Mouse (Mus musculus) myocyte (in vitro differentiated cells): ENCODE data around the gene Adam12.

Source experiments
- CEBPB ChIP-seq: IDR thresholded peaks from 2 replicates; pipeline ENCODE4 v1.6.1; 2011; ENCODE audit warnings: mild to moderate bottlenecking, moderate library complexity; ENCODE audit not compliant: poor library complexity, insufficient read depth, severe bottlenecking
- SRF ChIP-seq: IDR thresholded peaks from one replicate; pipeline ENCODE4 v1.6.1; 2011; ENCODE audit warnings: low read depth; ENCODE audit not compliant: control insufficient read depth, insufficient read length
- TCF12 ChIP-seq: IDR thresholded peaks from one replicate; pipeline ENCODE4 v1.6.1; 2011; ENCODE audit warnings: mild to moderate bottlenecking, control low read depth; ENCODE audit not compliant: poor library complexity, insufficient read depth, severe bottlenecking

- TF ChIP-seq TCF12 (no peak), SRF (no peak), CEBPB (no peak)
Observed at GRCm38 (mm10) chr7:133911881-133912280, 320.1 kb downstream of the Adam12 start.
